Mouse (Mus musculus) natural killer cell, adult 2 months (primary cell): ENCODE measurements around the gene Gpr139.

ENCODE experiments used
- DNase-seq, 2 experiments: peaks; one replicate each; pipeline ENCODE4 v3.0.0; 2022; ENCODE audit warnings: low spot score in 2 of 2

Gene Gpr139

DNA sequence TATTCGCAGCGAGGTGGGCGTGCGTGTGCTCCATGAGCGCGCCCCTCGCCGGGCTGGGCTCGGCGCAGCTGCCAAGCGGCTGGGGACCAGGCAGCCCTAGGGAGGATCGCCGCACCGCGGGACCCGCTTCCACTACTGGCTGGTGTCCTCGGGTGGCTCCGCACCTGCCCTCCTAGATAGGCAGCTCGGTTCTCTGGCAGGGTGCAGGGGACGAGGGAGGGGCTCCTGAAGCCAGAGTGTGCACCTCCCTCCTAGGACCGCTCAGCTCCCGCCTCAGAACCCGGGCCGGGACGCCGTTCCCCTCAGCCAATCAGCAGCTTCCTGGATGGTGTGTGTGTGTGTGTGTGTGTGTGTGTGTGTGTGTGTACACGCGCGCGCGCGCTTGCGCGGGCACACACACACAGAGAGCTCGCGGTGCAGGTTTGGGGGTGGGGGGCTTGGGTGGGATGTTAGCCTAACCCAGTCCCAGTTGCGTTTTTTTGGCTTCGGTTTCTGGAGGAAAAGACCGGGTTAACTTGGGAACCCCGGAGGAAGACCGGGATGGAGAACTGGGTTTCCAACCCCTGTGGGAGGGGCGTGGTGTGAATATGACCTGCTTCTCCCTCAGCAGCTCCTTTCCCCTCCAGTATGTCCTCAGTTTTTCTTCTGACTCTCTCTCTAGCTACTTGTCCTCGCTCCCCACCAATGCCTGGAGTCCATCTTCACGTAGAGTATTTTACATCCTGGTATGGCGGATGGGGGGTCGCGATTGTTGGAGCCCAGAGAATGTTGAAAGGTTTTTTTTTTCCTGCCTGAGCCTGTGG lies at the start of gene Gpr139:
Gene Gpr139, minus strand, starts transcription at position 263 of the 803 bp plus-strand sequence.
- no peak for DNase-seq

DNA sequence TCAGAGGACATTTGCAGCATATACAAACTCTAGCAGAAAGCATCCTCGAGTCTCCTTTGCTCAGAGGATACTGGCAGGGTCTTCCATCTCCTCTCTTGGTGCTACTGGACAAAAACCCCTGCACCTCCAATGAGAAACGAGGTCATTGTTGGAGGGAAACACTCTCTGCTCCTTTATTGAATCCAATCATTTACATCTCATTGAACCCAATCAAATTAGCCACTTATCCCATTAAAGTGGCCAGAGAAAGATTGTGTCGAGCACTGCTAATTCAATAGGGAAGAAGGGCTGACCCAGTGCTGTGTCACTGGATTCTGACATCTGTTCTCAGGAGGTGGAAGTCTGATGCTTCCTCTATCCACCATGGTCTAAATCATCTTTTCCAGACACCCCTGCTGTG lies 46.6 kb upstream of the Gpr139 start:
- no peak for DNase-seq

DNA sequence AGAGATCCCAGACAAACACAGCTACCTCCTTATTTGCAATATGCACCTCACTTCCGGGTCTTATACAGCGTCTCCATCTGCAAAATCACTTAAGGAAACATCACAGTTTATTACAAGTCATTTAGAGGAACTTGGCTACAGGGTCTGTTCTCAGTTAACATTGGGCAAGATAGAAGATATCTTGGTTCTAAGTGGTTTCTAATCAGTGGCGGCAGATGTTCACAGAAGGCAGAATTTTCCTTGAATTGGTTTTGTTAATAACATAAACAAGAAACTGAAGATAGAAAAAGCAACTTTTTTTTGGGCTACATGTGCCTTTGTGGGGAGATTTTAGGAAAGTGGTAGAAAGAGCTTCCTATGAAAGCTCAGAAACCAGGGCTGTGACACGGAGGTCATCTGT lies 38.3 kb upstream of the Gpr139 start:
- DNase-seq = no peak

DNA sequence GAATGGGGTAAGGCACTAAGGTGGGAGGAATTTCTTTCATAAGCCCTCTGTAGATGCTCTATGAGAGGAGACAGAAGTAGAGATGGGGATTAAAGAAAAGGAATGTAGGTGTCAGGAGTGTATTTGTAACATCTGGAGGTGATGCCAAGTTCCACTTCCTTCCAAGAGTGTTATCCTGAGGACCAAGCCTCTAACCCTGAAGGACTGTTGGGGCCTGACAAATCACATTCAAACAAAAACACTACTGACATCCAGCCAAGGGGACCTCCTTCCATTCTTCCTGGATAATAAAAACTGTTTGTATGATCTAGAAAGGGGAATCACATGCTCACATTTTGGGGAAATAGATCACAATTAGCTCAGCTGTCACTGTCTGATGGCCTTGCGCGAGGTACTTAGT lies 34.7 kb upstream of the Gpr139 start:
- DNase-seq = no peak

DNA sequence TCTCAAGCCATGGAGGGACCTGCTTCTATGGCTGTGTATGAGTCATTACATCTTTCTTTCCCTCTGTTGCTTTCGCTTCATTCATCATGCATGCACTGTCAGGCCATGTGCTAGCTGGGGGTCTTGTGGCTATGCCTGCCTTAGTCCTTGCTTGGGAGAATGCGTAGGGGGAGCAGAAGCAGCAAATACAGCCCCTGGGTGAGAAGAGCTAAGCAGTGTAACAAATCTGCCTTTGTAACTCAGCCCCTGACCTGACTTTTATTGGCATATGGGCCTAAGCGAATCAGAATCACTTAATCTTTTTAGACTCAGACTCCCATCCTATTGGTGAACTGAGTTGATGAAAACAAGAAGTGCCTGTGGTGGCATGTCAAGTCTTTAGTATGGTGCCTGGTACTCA lies 22.8 kb upstream of the Gpr139 start:
- no peak for DNase-seq

DNA sequence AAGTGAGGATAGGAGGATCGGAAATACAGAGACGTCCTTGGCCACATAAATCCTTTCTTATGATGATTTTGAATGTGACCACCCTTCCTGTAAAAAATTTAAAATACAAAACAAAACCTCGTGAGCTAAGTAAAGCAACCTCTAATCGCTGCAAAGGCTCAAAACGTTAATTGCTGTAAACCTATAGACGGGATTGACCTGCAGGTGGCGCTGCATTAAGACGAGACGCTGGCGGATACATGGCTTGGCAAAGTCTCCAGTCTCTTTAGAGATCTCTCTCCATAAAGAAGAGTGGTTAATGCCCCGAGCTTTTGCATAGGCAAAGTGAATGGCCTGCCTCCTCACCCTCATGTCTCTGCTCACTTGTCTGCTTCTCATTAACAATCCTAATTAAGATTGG lies 2.0 kb upstream of the Gpr139 start:
- DNase-seq = no peak

DNA sequence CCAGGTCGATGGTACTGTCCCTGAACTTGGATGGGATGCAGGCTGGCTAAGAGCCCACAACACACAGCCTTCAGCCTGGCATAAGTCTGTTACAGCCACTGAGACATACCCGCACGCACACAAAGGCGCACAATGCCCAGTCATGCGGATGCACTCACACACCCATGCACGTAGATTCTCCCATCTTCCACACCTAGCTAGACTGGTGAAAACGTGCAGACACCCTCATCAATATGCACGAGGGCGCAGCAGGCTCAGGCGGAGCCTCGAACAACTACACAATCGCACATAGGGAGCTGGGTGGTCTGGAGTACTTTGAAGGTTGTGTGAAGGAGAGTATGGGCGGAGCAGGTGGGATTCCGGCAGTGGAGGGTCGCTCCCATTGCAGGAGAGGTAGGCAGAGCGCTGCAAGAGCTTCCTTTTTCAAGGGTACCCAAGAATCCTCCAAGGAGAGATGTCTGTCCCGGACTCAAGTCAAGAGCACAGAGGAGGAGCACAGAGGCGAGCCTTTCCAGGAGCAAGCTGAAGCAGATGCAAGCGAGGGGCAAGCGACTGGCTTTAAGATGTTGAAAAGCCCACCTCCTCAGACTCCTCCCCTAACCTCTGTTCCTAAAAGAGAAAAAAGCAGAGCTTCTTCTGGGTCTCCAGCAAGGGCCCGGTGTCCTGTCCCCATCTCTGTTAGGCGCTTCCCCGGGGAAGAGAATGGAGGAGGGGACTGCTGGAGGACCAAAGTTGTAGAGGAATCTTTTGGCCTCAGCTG lies 958 bp upstream of the Gpr139 start:
- no peak for DNase-seq

DNA sequence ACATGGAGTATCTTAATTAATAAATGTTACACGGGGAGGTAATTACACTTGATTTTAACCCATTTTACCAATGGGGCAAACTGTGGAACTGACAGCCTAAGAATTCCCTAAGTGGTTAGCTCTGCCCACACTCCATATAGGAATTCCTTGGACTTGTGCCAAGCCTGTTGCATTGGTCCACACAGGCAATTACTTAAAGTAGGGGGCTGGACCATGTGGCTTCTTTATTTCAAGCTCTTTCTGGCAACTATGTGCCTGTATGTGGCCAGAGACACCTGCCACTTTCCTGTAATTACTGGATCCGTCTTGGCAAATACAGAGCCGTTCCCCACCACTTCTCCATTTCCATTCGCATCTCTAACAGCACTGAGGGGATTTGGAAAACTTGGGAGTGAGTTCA lies 3.4 kb downstream of the Gpr139 start:
- DNase-seq = no peak

DNA sequence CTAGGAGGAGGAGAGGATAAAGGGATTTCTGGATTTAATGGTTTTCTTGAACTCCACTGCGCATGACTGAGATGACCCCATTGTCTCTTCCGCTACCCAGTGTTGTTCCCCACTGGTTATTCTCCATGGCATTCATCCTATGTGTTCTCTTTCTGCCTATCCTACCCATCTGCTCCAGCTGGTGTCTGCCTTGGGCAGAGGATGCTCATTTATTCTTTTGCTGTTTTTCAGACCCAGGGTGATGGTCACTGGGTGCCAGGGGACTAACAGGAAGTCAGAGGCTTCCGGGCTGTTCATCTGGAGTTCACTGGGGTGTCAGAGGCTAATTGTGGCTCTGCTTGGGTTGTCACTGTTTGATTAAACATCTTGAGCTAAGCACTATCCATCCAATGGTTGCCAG lies 24.4 kb downstream of the Gpr139 start:
- no peak for DNase-seq

DNA sequence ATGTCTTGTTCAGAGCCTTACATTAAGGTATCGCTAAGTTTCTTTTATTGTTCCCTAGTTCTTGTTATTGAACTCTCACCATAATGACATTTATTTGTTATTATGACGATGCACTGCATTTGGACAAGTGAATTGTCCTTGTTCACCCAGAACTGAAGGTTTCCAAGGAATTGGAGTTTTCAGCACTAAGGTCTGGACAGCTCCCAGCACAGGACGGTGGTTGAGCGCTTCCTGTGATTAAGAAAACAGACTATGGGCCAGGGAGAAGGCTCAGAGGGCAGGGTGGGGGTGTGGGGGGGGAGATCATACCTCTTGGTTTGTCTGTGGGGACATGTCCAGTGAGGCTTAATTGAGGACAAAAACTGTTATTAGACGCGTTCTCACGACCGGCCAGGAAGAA lies 72.6 kb downstream of the Gpr139 start:
- no peak for DNase-seq

DNA sequence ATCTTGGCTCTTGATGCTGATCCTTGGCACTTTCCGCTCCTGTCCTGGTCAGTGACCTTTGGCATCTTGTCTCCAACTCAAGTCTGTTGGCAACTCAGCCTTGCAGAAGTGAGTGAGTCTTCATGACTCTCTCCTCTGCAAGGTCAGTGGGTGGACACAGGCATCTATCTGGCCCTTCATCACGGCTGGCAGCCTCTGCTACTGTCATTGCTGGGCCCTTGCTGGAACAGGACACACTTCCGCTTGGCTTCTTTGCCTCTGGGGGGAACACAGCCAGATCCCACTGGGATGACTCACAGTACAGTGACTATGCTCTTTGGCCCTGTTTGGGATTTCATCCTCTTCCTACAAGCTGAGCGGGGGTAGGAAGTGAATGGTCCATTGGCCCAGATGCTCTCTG lies 78.5 kb downstream of the Gpr139 start:
- no peak for DNase-seq

DNA sequence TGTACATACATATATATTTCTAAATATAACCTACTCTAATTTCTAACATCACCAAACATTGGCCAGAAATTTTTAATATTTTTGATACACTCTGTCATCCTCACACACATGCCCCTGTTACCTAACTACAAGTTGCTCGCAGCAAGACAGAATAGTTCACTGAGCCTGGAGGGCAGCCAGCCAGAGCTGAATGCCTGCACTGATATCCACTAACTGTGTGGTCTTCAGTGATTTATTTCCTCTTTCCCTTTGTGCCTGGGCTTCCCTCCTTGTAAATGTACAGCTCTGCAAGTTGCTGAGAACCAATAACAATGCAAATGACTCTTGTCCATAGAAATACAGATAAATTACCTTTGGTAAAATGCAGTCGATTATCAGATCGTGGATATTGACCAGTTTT lies 87.8 kb downstream of the Gpr139 start:
- DNase-seq = no peak
